Mouse (Mus musculus): Measurements from ENCODE around the gene Rftn2. TPM values are rescaled to one million over a fixed set of nuclear protein-coding genes. Genes with fewer than 3 reads are reported as not detected.
A peak's percentile ranks its signal among the peaks of the same experiment; 100 is the strongest.
"Not testable (repeated sequence)": the region's sequence is repeated elsewhere in the genome, so short reads cannot be mapped to it uniquely, and the experiment has no call there.

Rftn2 gene
- total RNA-seq, 2 experiments from 2014 or later = 0.73 to 7.0 TPM

- peak; percentile 90 for ATAC-seq (replicated peaks; ENCODE audit: poor library complexity, severe bottlenecking)
These were observed 95.6 kb downstream of the Rftn2 start, which contains the start of gene Mob4 for GRCm38 (mm10) chr1:55130943-55131401. Gene Mob4 (plus strand): TSS chr1:55131231.

- ATAC-seq (replicated peaks; ENCODE audit: poor library complexity, severe bottlenecking) = no peak
These were observed 96.2 kb downstream of the Rftn2 start for GRCm38 (mm10) chr1:55130190-55130916.

GRCm38 (mm10) chr1:55129716-55130115, 96.9 kb downstream of the Rftn2 start:
- ATAC-seq (replicated peaks; ENCODE audit: poor library complexity, severe bottlenecking) = 0 out of 2 replicates have a peak, but pooled peaks have one; percentile 9

- ATAC-seq (replicated peaks; ENCODE audit: poor library complexity, severe bottlenecking) = not testable (repeated sequence)
These were observed 102.4 kb downstream of the Rftn2 start for GRCm38 (mm10) chr1:55124136-55124535.

- no peak for ATAC-seq (replicated peaks; ENCODE audit: poor library complexity, severe bottlenecking)
These were observed 103.0 kb downstream of the Rftn2 start for GRCm38 (mm10) chr1:55123561-55123960.

GRCm38 (mm10) chr1:55123046-55123445, 103.5 kb downstream of the Rftn2 start:
- ATAC-seq (replicated peaks; ENCODE audit: poor library complexity, severe bottlenecking) = peak; percentile 33; the same call in 1 of the 2 replicates

Other genes starting within 250 kb of the Rftn2 start
- gene Sf3b1, start 199.3 kb downstream of the Rftn2 start, total RNA-seq (2014; fragmentation: Nextera tagmentation) = 213 and 218 TPM in 2 replicates
- gene Sf3b1, start 199.3 kb downstream of the Rftn2 start, total RNA-seq (2017) = 254 and 282 TPM in 2 replicates
- 13.5 and 20.2 TPM in 2 replicates for gene Coq10b, start 174.0 kb downstream of the Rftn2 start, total RNA-seq (2014; fragmentation: Nextera tagmentation)
- gene Coq10b, start 174.0 kb downstream of the Rftn2 start, total RNA-seq (2017) = 14.0 and 15.2 TPM in 2 replicates
- gene Hspe1, start 138.7 kb downstream of the Rftn2 start, total RNA-seq (2014; fragmentation: Nextera tagmentation) = 468 and 486 TPM in 2 replicates
- gene Hspe1, start 138.7 kb downstream of the Rftn2 start, total RNA-seq (2017) = 471 and 514 TPM in 2 replicates
- gene Hspd1, start 138.5 kb downstream of the Rftn2 start, total RNA-seq (2014; fragmentation: Nextera tagmentation) = 291 and 340 TPM in 2 replicates
- gene Hspd1, start 138.5 kb downstream of the Rftn2 start, total RNA-seq (2017) = 555 and 596 TPM in 2 replicates
- gene Mob4, start 95.6 kb downstream of the Rftn2 start, total RNA-seq (2014; fragmentation: Nextera tagmentation) = 42.9 and 43.9 TPM in 2 replicates
- 32.6 and 49.7 TPM in 2 replicates for gene Mob4, start 95.6 kb downstream of the Rftn2 start, total RNA-seq (2017)
- gene Mars2, start 10.4 kb upstream of the Rftn2 start, total RNA-seq (2014; fragmentation: Nextera tagmentation) = 6.7 and 7.3 TPM in 2 replicates
- gene Mars2, start 10.4 kb upstream of the Rftn2 start, total RNA-seq (2017) = 7.7 and 9.0 TPM in 2 replicates
- gene Boll, start 136.7 kb upstream of the Rftn2 start, total RNA-seq (2014; fragmentation: Nextera tagmentation) = not detected in 2 replicates
- gene Boll, start 136.7 kb upstream of the Rftn2 start, total RNA-seq (2017) = not detected in 2 replicates
- 0.49 TPM in 1 of 2 replicates, not detected in the other for gene Plcl1, start 179.1 kb upstream of the Rftn2 start, total RNA-seq (2014; fragmentation: Nextera tagmentation)
- 0.17 TPM in 1 of 2 replicates, not detected in the other for gene Plcl1, start 179.1 kb upstream of the Rftn2 start, total RNA-seq (2017)